Mouse (Mus musculus) embryonic fibroblast, embryonic 13.5 days (primary cell): ENCODE results near the gene Sgtb.

ENCODE experiments used
- CTCF ChIP-seq: IDR thresholded peaks from 2 replicates; pipeline ENCODE4 v1.5.1; 2011; ENCODE audit warnings: mild to moderate bottlenecking, control low read depth, low read length, moderate library complexity, borderline replicate concordance; ENCODE audit not compliant: insufficient read depth
- POLR2A ChIP-seq: IDR thresholded peaks from 2 replicates; pipeline ENCODE4 v1.6.1; 2011; ENCODE audit warnings: low read depth, mild to moderate bottlenecking, control low read depth, low read length, moderate library complexity

GRCm38 (mm10) chr13:104123662-104124381, 14.3 kb downstream of the Sgtb start:
- TF ChIP-seq CTCF (no peak), POLR2A (no peak)
